ENCODE assay signal across 31 mouse cellular contexts in the genomic region with DNA sequence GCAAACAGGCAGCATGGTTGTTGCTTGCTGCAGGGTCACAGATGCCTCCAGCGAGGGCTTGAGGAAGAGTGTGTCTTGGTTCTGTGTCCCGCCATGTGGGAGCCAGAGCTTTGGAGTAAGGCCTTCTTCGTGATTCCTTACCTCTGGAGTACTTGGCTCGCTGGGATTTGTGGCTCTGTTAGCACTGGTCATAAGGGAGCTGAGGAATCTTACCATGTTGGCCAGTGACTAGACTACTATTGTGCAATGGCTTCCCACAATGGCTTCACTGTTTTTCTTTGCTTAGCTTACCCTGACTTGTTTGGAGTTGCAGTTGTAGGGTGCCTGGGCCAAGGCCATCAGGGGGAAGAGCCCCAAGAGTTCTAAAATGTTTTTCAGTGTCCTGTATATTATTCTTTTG. TPM values are rescaled to one million over a fixed set of nuclear protein-coding genes. Genes with fewer than 3 reads are reported as not detected.
DNase-seq lines count a peak whose midpoint lies in the region; ATAC-seq lines count a peak whose summit lies in the region.
"Had no signal": no experiment of that assay in that cellular context is flagged by ENCODE, and none has a peak within 500 bp of the region (broad histone marks: within the 10 kb centered on the region; RNA-seq: fewer than 3 reads in every experiment).

No protein-coding gene starts in this region.

- DNase-seq in heart, adult 18-20 months, result peak; percentile 39 to 49
- peak; percentile 17 for DNase-seq in lung, postnatal 36 days
- no peak for DNase-seq in lung, postnatal 4 days
- DNase-seq: cerebellum, adult 18-20 months; cerebellum, postnatal 10 days; forebrain, postnatal 0 days; gastrocnemius, postnatal 36 days; heart, postnatal 36 days; kidney, adult 2 months; kidney, postnatal 4 days; left cerebral cortex, postnatal 4 days; lung, postnatal 10 days; right cerebral cortex, adult 18-20 months; spleen, adult 18-20 months; thymus, postnatal 25 days had no signal

- 86% methylated on average over 4 of the region's 4 CpGs for WGBS in heart, embryonic 12.5 days
- 92% methylated on average over 4 of the region's 4 CpGs for WGBS in midbrain, embryonic 13.5 days

- no peaks in the 10 kb centered on the region for H3K27me3 ChIP-seq in heart, embryonic 12.5 days (replicated peaks)
- no peaks in the 10 kb centered on the region for H3K27me3 ChIP-seq in midbrain, embryonic 13.5 days
- H3K27me3 ChIP-seq: embryonic facial prominence, embryonic 13.5 days; forebrain, embryonic 12.5 days; hindbrain, embryonic 12.5 days; intestine, embryonic 15.5 days; neural tube, embryonic 12.5 days; Patski had no signal

- H3K4me3 ChIP-seq in heart, embryonic 12.5 days, result no peak overlapping the region
- H3K4me3 ChIP-seq in brown adipose tissue, adult 24 weeks (ENCODE audit: insufficient read depth, low read depth, low read length), result no peak overlapping the region
- no peak overlapping the region for H3K4me3 ChIP-seq in midbrain, embryonic 13.5 days (replicated peaks)
- H3K4me3 ChIP-seq: embryonic facial prominence, embryonic 13.5 days; forebrain, embryonic 12.5 days; heart, embryonic 10.5 days; hindbrain, embryonic 12.5 days; intestine, embryonic 15.5 days; midbrain, embryonic 10.5 days; myocyte; neural tube, embryonic 12.5 days had no signal

- 0 out of 2 replicates have a peak, but pooled peaks cover 5% of the 10 kb centered on the region for H3K4me1 ChIP-seq in heart, embryonic 12.5 days (replicated peaks)
- peaks cover 26% of the 10 kb centered on the region for H3K4me1 ChIP-seq in brown adipose tissue, adult 24 weeks (ENCODE audit: control insufficient read depth, insufficient read depth, insufficient read length, low read length)
- H3K4me1 ChIP-seq in midbrain, embryonic 13.5 days (replicated peaks), result no peaks in the 10 kb centered on the region
- H3K4me1 ChIP-seq: forebrain, embryonic 12.5 days; heart, embryonic 10.5 days; hindbrain, embryonic 12.5 days; intestine, embryonic 15.5 days; midbrain, embryonic 10.5 days; neural tube, embryonic 12.5 days had no signal

- no peak overlapping the region for H3K27ac ChIP-seq in heart, embryonic 12.5 days (ENCODE audit: poor library complexity, severe bottlenecking)
- peak overlapping the region; percentile 59 for H3K27ac ChIP-seq in brown adipose tissue, adult 24 weeks (replicated peaks; ENCODE audit: low read depth, low read length)
- no peak overlapping the region for H3K27ac ChIP-seq in midbrain, embryonic 13.5 days
- H3K27ac ChIP-seq: embryonic facial prominence, embryonic 13.5 days; forebrain, embryonic 12.5 days; heart, embryonic 10.5 days; hindbrain, embryonic 12.5 days; hindbrain, postnatal 0 days; intestine, embryonic 15.5 days; kidney, postnatal 0 days; midbrain, embryonic 10.5 days; neural tube, embryonic 12.5 days had no signal

- no peak for ATAC-seq in heart, embryonic 12.5 days (ENCODE audit: insufficient number of reproducible peaks, low FRiP score)
- ATAC-seq in midbrain, embryonic 13.5 days, result no peak
- no peak for ATAC-seq in frontal cortex, adult (ENCODE audit: low TSS enrichment)
- ATAC-seq: forebrain, postnatal 0 days; hindbrain, postnatal 0 days; intestine, embryonic 15.5 days; Patski had no signal

- no peak overlapping the region for H3K9ac ChIP-seq in heart, embryonic 12.5 days
- H3K9ac ChIP-seq in midbrain, embryonic 13.5 days (replicated peaks), result no peak overlapping the region
- H3K9ac ChIP-seq: embryonic facial prominence, embryonic 13.5 days; forebrain, embryonic 12.5 days; forebrain, postnatal 0 days; hindbrain, embryonic 12.5 days; intestine, embryonic 15.5 days; neural tube, embryonic 12.5 days had no signal

- peaks cover 65% of the 10 kb centered on the region for H3K36me3 ChIP-seq in heart, embryonic 12.5 days
- H3K36me3 ChIP-seq in midbrain, embryonic 13.5 days, result peaks cover 87% of the 10 kb centered on the region

- no peaks in the 10 kb centered on the region for H3K9me3 ChIP-seq in heart, embryonic 12.5 days (replicated peaks)
- H3K9me3 ChIP-seq in midbrain, embryonic 13.5 days, result no peaks in the 10 kb centered on the region
- H3K9me3 ChIP-seq: embryonic facial prominence, embryonic 13.5 days; forebrain, embryonic 12.5 days; G1E; heart, embryonic 10.5 days; hindbrain, embryonic 12.5 days; intestine, embryonic 15.5 days; midbrain, embryonic 10.5 days; neural tube, embryonic 12.5 days had no signal

- no peak overlapping the region for H3K4me2 ChIP-seq in heart, embryonic 12.5 days
- no peak overlapping the region for H3K4me2 ChIP-seq in midbrain, embryonic 13.5 days (replicated peaks)
- H3K4me2 ChIP-seq: embryonic facial prominence, embryonic 13.5 days; forebrain, embryonic 12.5 days; hindbrain, embryonic 12.5 days; intestine, embryonic 15.5 days; neural tube, embryonic 12.5 days had no signal

RNA-seq across cellular contexts. Expression of a gene that starts 30.8 kb away (rescaled TPM):
- 10 to 100 TPM; 54.5 to 57.2 TPM for total RNA-seq in heart, adult 18-20 months (2021)
- polyA plus RNA-seq in heart, embryonic 12.5 days (2016; fragmentation: Nextera tagmentation; extraction: Ambion mirVana), result 30.0 and 33.7 TPM in 2 replicates
- polyA plus RNA-seq in brown adipose tissue, adult 24 weeks (2012; ENCODE audit: insufficient read depth, insufficient read length, missing spikeins), result 25.4 and 29.0 TPM in 2 replicates
- polyA plus RNA-seq in midbrain, embryonic 13.5 days (2015; fragmentation: Nextera tagmentation; extraction: Ambion mirVana), result 65.7 and 70.2 TPM in 2 replicates

RNA-seq across cellular contexts. Expression of a gene that starts 33.1 kb away (rescaled TPM):
- total RNA-seq in heart, adult 18-20 months (2021), result 10 to 100 TPM; 29.7 to 33.3 TPM
- polyA plus RNA-seq in heart, embryonic 12.5 days (2016; fragmentation: Nextera tagmentation; extraction: Ambion mirVana), result 19.4 and 20.8 TPM in 2 replicates
- 12.4 and 13.4 TPM in 2 replicates for polyA plus RNA-seq in brown adipose tissue, adult 24 weeks (2012; ENCODE audit: insufficient read depth, insufficient read length, missing spikeins)
- 14.8 and 18.2 TPM in 2 replicates for polyA plus RNA-seq in midbrain, embryonic 13.5 days (2015; fragmentation: Nextera tagmentation; extraction: Ambion mirVana)

Comparison
In these comparisons a context has a peak if more than half of its experiments do, and no peak if none do; other contexts are left out.
1. DNase-seq: peak in heart, adult 18-20 months (2 of 2) and lung, postnatal 36 days (single experiment); none in lung, postnatal 4 days (0 of 2).